Mouse (Mus musculus) thymus, postnatal 14 days (tissue): ENCODE results near the gene Tacr2.

Source experiments
- DNase-seq: peaks from one replicate; pipeline ENCODE4 v3.0.0; 2021

The Tacr2 gene

DNA sequence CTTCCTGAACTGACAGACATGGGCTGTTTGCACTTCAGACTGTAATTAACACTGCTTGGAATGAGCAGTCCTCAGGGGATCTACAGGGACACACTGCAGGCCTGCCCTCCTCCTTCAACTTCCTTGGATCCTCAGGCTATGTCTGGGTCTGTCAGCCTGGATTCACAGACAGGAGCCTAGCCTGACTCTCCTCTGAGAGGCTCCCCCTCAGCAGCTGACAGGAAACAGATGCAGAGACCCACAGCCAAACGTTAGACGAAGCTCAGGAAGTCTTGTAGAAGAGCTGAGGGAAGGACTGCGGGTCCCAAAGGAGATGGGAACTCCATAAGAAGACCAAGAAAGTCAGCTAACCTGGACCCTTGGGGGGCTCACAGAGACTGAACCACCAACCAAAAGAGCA is 54.2 kb downstream of the Tacr2 start:
- DNase-seq, result peak; percentile 46

DNA sequence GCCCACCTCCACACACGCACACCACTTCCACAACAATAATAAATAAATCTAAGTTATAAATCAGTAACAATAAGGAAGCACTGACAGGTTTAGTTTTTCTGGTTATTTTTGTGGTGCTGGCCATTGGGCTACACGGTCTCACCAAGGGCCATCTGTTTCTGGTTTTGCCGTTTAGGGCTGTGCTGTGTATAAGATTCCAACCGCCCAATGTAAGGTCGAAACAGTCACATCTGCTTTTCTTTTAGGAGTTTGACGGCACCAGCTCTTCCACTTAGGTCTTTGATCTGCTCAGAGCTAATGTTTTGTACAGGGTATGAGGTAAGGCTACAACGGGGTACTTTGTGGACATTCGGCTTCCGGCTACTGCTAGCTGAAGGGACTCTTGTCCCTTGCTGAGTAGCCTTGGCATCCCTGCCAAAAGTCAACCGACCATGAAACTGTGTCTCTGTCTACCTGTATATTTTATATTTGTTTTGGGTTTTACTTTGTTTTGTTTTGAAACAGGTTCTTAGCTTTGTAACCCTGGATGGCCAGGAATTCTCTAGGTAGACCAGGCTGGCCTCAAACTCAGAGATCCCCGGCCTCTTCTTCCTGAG is 56.8 kb downstream of the Tacr2 start:
- DNase-seq, result no peak

DNA sequence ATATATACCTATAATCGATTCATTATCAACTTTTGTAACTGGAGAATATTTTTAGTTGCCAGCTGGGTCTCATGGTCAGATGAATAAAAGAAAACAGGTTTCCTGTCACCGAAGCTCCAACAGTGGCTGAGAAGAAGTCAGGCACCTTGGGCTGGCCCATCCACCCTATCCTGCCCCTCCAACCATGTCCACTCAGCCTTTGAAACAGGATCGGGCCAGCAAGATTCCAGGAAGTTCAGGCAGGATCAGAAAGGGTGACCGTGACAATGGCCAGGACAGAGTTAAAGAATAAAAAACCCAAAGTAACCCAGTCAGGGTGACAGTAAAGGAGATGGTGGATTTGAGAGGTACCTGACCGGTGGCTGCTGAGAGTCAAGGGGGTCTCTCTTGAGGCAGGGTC is 57.4 kb downstream of the Tacr2 start:
- no peak for DNase-seq

DNA sequence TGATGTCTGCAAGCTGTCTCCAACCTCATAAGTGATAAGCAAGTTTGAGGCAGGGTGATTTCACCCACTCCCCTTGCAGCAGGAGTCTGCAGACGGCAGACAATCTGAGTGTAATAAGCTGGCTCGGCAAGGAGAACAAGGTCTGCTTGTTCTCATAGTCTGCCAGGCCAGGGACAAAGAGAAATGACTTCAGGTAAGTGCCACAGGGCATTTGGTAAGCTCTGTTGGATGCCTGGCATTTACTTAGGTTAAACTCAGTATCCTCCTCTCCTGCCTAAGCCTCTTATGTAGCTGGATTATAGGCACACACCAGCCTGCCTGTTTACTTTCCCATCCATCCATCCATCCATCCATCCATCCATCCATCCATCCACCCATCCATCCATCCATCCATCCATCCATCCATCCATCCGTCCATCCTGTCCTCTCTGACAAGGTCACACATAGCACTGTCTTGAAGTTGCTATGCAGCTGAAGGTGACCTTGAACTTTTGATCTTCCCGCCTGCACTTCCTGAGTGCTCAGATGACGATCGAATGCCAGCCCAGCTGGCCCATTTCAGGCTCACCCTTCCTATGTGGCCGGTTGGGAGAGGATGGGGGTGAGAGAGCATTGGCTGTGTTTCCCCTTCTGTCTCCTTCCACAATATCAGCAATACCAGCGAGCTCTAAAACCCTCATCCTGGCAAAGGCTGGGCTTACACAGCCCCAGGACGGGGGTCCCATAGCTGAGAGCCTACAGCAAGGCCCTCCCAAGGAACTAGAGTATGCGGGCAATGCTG is 58.2 kb downstream of the Tacr2 start:
- no peak for DNase-seq

DNA sequence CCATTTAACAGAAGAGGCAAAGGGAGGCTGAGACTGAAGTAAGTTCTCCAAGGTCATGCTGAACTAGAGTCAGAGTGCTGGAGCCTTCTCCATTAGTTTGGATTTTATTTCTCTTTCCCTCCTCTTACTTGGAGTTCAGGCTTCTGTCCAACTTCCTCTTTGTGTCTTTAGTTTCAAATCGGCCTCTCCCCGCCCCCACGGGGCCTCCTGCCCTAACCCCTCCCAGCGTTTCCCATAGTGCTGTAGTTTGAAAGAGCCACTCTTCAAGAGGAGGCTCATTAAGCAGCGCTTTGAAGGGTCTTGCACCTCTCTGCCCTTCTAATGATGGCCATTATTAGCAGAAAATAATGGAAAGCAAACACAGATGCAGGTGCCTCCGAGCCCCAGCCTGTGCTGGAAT is 59.2 kb downstream of the Tacr2 start:
- peak; percentile 29 for DNase-seq

DNA sequence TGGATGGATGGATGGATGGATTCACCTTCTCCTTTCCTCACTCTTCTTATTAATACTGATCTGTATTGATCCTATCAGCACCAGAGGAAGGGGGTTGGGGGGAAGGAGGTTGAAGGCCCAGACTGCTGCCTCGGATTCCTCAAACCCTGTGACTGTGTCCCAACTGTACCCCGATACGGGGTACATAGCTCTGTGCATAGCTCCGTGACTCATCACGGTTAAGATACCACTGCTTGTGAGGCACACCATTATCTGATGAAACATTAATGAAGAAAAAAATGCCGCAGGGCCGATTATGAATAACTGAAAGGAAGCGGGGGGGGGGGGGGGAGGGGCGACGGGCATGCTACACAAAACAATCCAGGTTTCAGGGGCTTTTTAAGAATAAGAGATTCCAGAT is 60.9 kb downstream of the Tacr2 start:
- DNase-seq, result no peak

DNA sequence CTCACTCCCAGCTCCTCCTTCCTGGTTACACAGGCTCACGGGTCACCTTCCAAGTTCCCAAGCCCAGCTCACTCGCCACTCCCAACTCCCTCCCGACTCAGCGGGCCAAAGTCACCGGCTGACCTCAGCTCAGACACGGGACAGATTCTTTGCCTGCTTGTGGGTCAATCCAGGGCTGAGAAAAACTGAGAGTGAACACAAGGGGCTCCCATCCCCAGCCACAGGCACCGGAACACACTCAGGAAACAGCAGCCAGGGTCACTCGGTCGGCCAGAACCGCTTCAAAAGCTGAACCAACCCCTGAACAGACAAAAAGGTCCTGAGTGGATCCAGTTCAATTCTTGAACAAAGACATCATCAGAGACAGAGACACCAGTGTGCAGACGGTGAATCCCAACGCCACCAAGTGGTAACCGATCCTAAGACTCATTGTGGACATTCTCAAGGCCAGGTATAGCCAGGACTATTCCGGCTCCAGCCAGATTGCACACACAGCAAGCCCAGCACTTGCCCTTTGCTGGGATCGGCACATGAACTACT is 61.7 kb downstream of the Tacr2 start:
- DNase-seq, result no peak
